Mouse (Mus musculus): Measurements from ENCODE around the gene Vps37c.

The Vps37c gene

GRCm38 (mm10) chr19:10688537-10689352 lies at the start of gene Vps37c:
Vps37c (plus strand) TSS chr19:10688735.
- ATAC-seq (ENCODE audit: insufficient number of reproducible peaks, low FRiP score, low TSS enrichment), result peak; percentile 82

GRCm38 (mm10) chr19:10640080-10640479 lies 48.5 kb upstream of the Vps37c start:
- no peak for ATAC-seq (ENCODE audit: insufficient number of reproducible peaks, low FRiP score, low TSS enrichment)

GRCm38 (mm10) chr19:10640589-10641378 lies 47.8 kb upstream of the Vps37c start:
- no peak for ATAC-seq (ENCODE audit: insufficient number of reproducible peaks, low FRiP score, low TSS enrichment)

- no peak for ATAC-seq (ENCODE audit: insufficient number of reproducible peaks, low FRiP score, low TSS enrichment)
These were observed 42.9 kb upstream of the Vps37c start for GRCm38 (mm10) chr19:10645616-10646015.

- no peak for ATAC-seq (ENCODE audit: insufficient number of reproducible peaks, low FRiP score, low TSS enrichment)
These were observed 40.4 kb upstream of the Vps37c start for GRCm38 (mm10) chr19:10648156-10648555.

GRCm38 (mm10) chr19:10656058-10656457 lies 32.5 kb upstream of the Vps37c start:
- no peak for ATAC-seq (ENCODE audit: insufficient number of reproducible peaks, low FRiP score, low TSS enrichment)

GRCm38 (mm10) chr19:10657742-10658141 lies 30.8 kb upstream of the Vps37c start:
- ATAC-seq (ENCODE audit: insufficient number of reproducible peaks, low FRiP score, low TSS enrichment), result no peak

- no peak for ATAC-seq (ENCODE audit: insufficient number of reproducible peaks, low FRiP score, low TSS enrichment)
These were observed 30.1 kb upstream of the Vps37c start for GRCm38 (mm10) chr19:10658406-10658805.

GRCm38 (mm10) chr19:10661373-10661772 lies 27.2 kb upstream of the Vps37c start:
- no peak for ATAC-seq (ENCODE audit: insufficient number of reproducible peaks, low FRiP score, low TSS enrichment)

- ATAC-seq (ENCODE audit: insufficient number of reproducible peaks, low FRiP score, low TSS enrichment), result no peak
These were observed 26.6 kb upstream of the Vps37c start for GRCm38 (mm10) chr19:10661919-10662318.

- no peak for ATAC-seq (ENCODE audit: insufficient number of reproducible peaks, low FRiP score, low TSS enrichment)
These were observed 25.9 kb upstream of the Vps37c start for GRCm38 (mm10) chr19:10662665-10663064.

- ATAC-seq (ENCODE audit: insufficient number of reproducible peaks, low FRiP score, low TSS enrichment), result no peak
These were observed 23.4 kb upstream of the Vps37c start for GRCm38 (mm10) chr19:10665093-10665492.

- 0 out of 2 replicates have a peak, but pooled peaks have one; percentile 31 for ATAC-seq (ENCODE audit: insufficient number of reproducible peaks, low FRiP score, low TSS enrichment)
These were observed 23.0 kb upstream of the Vps37c start for GRCm38 (mm10) chr19:10665499-10665898.

- no peak for ATAC-seq (ENCODE audit: insufficient number of reproducible peaks, low FRiP score, low TSS enrichment)
These were observed 17.2 kb upstream of the Vps37c start for GRCm38 (mm10) chr19:10671319-10671718.

- no peak for ATAC-seq (ENCODE audit: insufficient number of reproducible peaks, low FRiP score, low TSS enrichment)
These were observed 16.6 kb upstream of the Vps37c start for GRCm38 (mm10) chr19:10671854-10672417.

- no peak for ATAC-seq (ENCODE audit: insufficient number of reproducible peaks, low FRiP score, low TSS enrichment)
These were observed 15.3 kb upstream of the Vps37c start for GRCm38 (mm10) chr19:10673275-10673674.

GRCm38 (mm10) chr19:10676656-10677055 lies 11.9 kb upstream of the Vps37c start:
- no peak for ATAC-seq (ENCODE audit: insufficient number of reproducible peaks, low FRiP score, low TSS enrichment)

- no peak for ATAC-seq (ENCODE audit: insufficient number of reproducible peaks, low FRiP score, low TSS enrichment)
These were observed 10.4 kb upstream of the Vps37c start, which contains the start of gene Pga5 for GRCm38 (mm10) chr19:10677915-10678771. Pga5 (minus strand) TSS chr19:10678071.

- ATAC-seq (ENCODE audit: insufficient number of reproducible peaks, low FRiP score, low TSS enrichment), result no peak
These were observed 9.8 kb upstream of the Vps37c start for GRCm38 (mm10) chr19:10678772-10679067.

GRCm38 (mm10) chr19:10681571-10681970 lies 7.0 kb upstream of the Vps37c start:
- no peak for ATAC-seq (ENCODE audit: insufficient number of reproducible peaks, low FRiP score, low TSS enrichment)

Data from cerebellum, adult (tissue).